Mouse (Mus musculus): ENCODE measurements around the gene Glt8d2.
"Not testable (repeated sequence)": the region's sequence is repeated elsewhere in the genome, so short reads cannot be mapped to it uniquely, and the experiment has no call there.

Glt8d2 gene

GRCm38 (mm10) chr10:82641481-82641880 is 49.0 kb downstream of the Glt8d2 start:
- no peak for DNase-seq

- no peak for DNase-seq
Observed at GRCm38 (mm10) chr10:82639032-82639698, 51.3 kb downstream of the Glt8d2 start.

GRCm38 (mm10) chr10:82636321-82636720 is 54.1 kb downstream of the Glt8d2 start:
- DNase-seq: no peak

- DNase-seq: no peak
Observed at GRCm38 (mm10) chr10:82634348-82634747, 56.1 kb downstream of the Glt8d2 start.

- DNase-seq: no peak
Observed at GRCm38 (mm10) chr10:82632496-82633280, 57.8 kb downstream of the Glt8d2 start.

- DNase-seq: no peak
Observed at GRCm38 (mm10) chr10:82631133-82631532, 59.3 kb downstream of the Glt8d2 start.

GRCm38 (mm10) chr10:82630497-82630896 is 60.0 kb downstream of the Glt8d2 start:
- DNase-seq: no peak

GRCm38 (mm10) chr10:82629586-82630255 is 60.7 kb downstream of the Glt8d2 start, which contains the start of gene Tdg:
Gene Tdg (plus strand): TSS chr10:82629828.
- DNase-seq: peak; percentile 86

- DNase-seq: no peak
Observed at GRCm38 (mm10) chr10:82629111-82629585, 61.3 kb downstream of the Glt8d2 start.

- DNase-seq: not testable (repeated sequence)
Observed at GRCm38 (mm10) chr10:82623553-82623932, 66.9 kb downstream of the Glt8d2 start.

- peak; percentile 87 for DNase-seq
Observed at GRCm38 (mm10) chr10:82622671-82623552, 67.5 kb downstream of the Glt8d2 start, which contains the start of gene 1190007I07Rik. Gene 1190007I07Rik (minus strand): TSS chr10:82623228.

GRCm38 (mm10) chr10:82622235-82622634 is 68.2 kb downstream of the Glt8d2 start:
- no peak for DNase-seq
